In genomic region chr13:91908202-91908980, GRCm38 (mm10) we compare ENCODE assay signal across 7 mouse cellular contexts. TPM values are rescaled to one million over a fixed set of nuclear protein-coding genes. Genes with fewer than 3 reads are reported as not detected.
DNase-seq lines count a peak whose midpoint lies in the region; ATAC-seq and TF ChIP-seq lines count a peak whose summit lies in the region.

No protein-coding gene starts in this region.

- DNase-seq in adipocyte (ENCODE audit: low spot score): peak; percentile 96
- DNase-seq in cerebellum, postnatal 36 days: peak; percentile 55 to 57
- peak; percentile 78 for DNase-seq in gastrocnemius, postnatal 10 days
- DNase-seq in left cerebral cortex, postnatal 25 days (ENCODE audit: low spot score in 2 of 2): peak; percentile 81 to 88
- DNase-seq in spleen, adult 18-20 months: peak; percentile 40 to 64

- H3K9me3 ChIP-seq in intestine, postnatal 0 days (ENCODE audit: control insufficient read depth): no peaks in the 10 kb centered on the region
- no peaks in the 10 kb centered on the region for H3K9me3 ChIP-seq in midbrain, embryonic 15.5 days

- H3K4me3 ChIP-seq in intestine, postnatal 0 days (ENCODE audit: low read depth, low read length): no peak overlapping the region
- no peak overlapping the region for H3K4me3 ChIP-seq in midbrain, embryonic 15.5 days

- H3K27ac ChIP-seq in intestine, postnatal 0 days (ENCODE audit: low read depth, low read length): no peak overlapping the region
- no peak overlapping the region for H3K27ac ChIP-seq in midbrain, embryonic 15.5 days

- no peak overlapping the region for H3K4me2 ChIP-seq in intestine, postnatal 0 days (replicated peaks; ENCODE audit: low read depth)
- H3K4me2 ChIP-seq in midbrain, embryonic 15.5 days: no peak overlapping the region

- intact Hi-C loops in left cerebral cortex, postnatal 25 days (cut with DNase I): loop anchor here (2.0 to 10.0 kb wide), 4 partner anchors 224 to 574 kb away; partner anchors contain the start of genes Fam151b and Rasgrf2

- peak; percentile 99 for TF ChIP-seq CTCF in intestine, postnatal 0 days (IDR thresholded peaks at IDR 0.05; ENCODE audit: low read depth)

- no peak overlapping the region for H3K9ac ChIP-seq in intestine, postnatal 0 days (ENCODE audit: low read depth, low read length)
- H3K9ac ChIP-seq in midbrain, embryonic 15.5 days: no peak overlapping the region

- H3K36me3 ChIP-seq in intestine, postnatal 0 days (ENCODE audit: control insufficient read depth, insufficient read depth): no peaks in the 10 kb centered on the region
- no peaks in the 10 kb centered on the region for H3K36me3 ChIP-seq in midbrain, embryonic 15.5 days (replicated peaks)

- H3K4me1 ChIP-seq in intestine, postnatal 0 days (replicated peaks; ENCODE audit: control insufficient read depth, insufficient read depth, low read length): no peaks in the 10 kb centered on the region; the same call in 1 of the 2 replicates
- H3K4me1 ChIP-seq in midbrain, embryonic 15.5 days: no peaks in the 10 kb centered on the region

- ATAC-seq in intestine, postnatal 0 days: no peak
- peak; percentile 94 for ATAC-seq in midbrain, embryonic 15.5 days (replicated peaks)

- WGBS in intestine, postnatal 0 days: 40% methylated on average over 10 of the region's 10 CpGs
- 36% methylated on average over 10 of the region's 10 CpGs for WGBS in midbrain, embryonic 15.5 days

- H3K27me3 ChIP-seq in intestine, postnatal 0 days (replicated peaks; ENCODE audit: control insufficient read depth, insufficient read depth, low read length): no peaks in the 10 kb centered on the region
- no peaks in the 10 kb centered on the region for H3K27me3 ChIP-seq in midbrain, embryonic 15.5 days (replicated peaks)

RNA-seq across cellular contexts. Expression of gene Ckmt2, which starts 31.7 kb away (rescaled TPM):
- 100 to 1,000 TPM; 318 to 430 TPM for total RNA-seq in gastrocnemius, postnatal 10 days (2021)
- 3.9 and 4.4 TPM in 2 replicates for polyA plus RNA-seq in intestine, postnatal 0 days (2015; fragmentation: Nextera tagmentation; extraction: Ambion mirVana)
- not detected for total RNA-seq in left cerebral cortex, postnatal 25 days (2021)
- not detected in 2 replicates for polyA plus RNA-seq in midbrain, embryonic 15.5 days (2015; fragmentation: Nextera tagmentation; extraction: Ambion mirVana)

Comparison
In these comparisons a context has a peak if more than half of its experiments do, and no peak if none do; other contexts are left out.
1. RNA of gene Ckmt2, which starts 31.7 kb away (total RNA-seq): 318 to 430 TPM in gastrocnemius, postnatal 10 days; not detected in left cerebral cortex, postnatal 25 days; every median in the first group is over 100 times any median in the second.
2. Peak in every context shown above with its lines, with median percentiles within 50 percentile points of each other: DNase-seq.